Mouse (Mus musculus) CH12.LX (cell line): ENCODE measurements around the gene Rpap1. TPM values are rescaled to one million over a fixed set of nuclear protein-coding genes. Genes with fewer than 3 reads are reported as not detected.

Experiments
- DNase-seq: peaks from one replicate; pipeline ENCODE4 v3.0.0-alpha.2; 2013; ENCODE audit errors: extremely low read depth
- H3K27ac ChIP-seq: 2 replicates; pipeline ENCODE4 v1.5.1; 2012; ENCODE audit warnings: low read depth, mild to moderate bottlenecking, control low read depth, moderate library complexity; ENCODE audit not compliant: insufficient read depth
- H3K27me3 ChIP-seq: replicated peaks from 2 replicates; pipeline ENCODE3; 2012; ENCODE audit warnings: inconsistent platforms
- H3K36me3 ChIP-seq, 2 experiments: replicated peaks in 1 of 2; 2 replicates each; pipeline versions ENCODE3 to v1.6.1; 2012; ENCODE audit warnings: inconsistent platforms in 1 of 2, low read length in 1 of 2, mild to moderate bottlenecking in 1 of 2, mixed read lengths in 1 of 2, moderate library complexity in 1 of 2; ENCODE audit not compliant: control insufficient read depth in 1 of 2, insufficient read depth in 1 of 2
- H3K4me1 ChIP-seq, 2 experiments: 2 replicates each; pipeline ENCODE4 v1.6.1; 2012; ENCODE audit warnings: inconsistent platforms in 1 of 2, moderate library complexity in 1 of 2; ENCODE audit not compliant: insufficient read depth in 2 of 2, control insufficient read depth in 1 of 2
- H3K4me2 ChIP-seq: 2 replicates; pipeline ENCODE4 v1.6.1; 2012; ENCODE audit warnings: low read depth, mild to moderate bottlenecking, control low read depth; ENCODE audit not compliant: poor library complexity, insufficient read depth, severe bottlenecking
- H3K4me3 ChIP-seq, 3 experiments: fragments of 150-350 bp in 1 of 3; sonication (generic) in 1 of 3; replicated peaks in 1 of 3; 2 replicates each; pipeline versions ENCODE3 to v1.5.1; 2011 to 2012; ENCODE audit warnings: low read depth in 2 of 3, low read length in 2 of 3, mild to moderate bottlenecking in 2 of 3, moderate library complexity in 2 of 3, control low read depth in 1 of 3, improper control_type of control experiment in 1 of 3, inconsistent platforms in 1 of 3, mixed read lengths in 1 of 3; ENCODE audit not compliant: poor library complexity in 1 of 3
- H3K79me2 ChIP-seq: replicated peaks from 2 replicates; pipeline ENCODE4 v1.6.1; 2012; ENCODE audit warnings: mild to moderate bottlenecking, moderate library complexity; ENCODE audit not compliant: control insufficient read depth, poor library complexity, insufficient read depth, severe bottlenecking; ENCODE audit errors: extremely low read depth
- H3K9ac ChIP-seq: 2 replicates; pipeline ENCODE4 v1.6.1; 2012; ENCODE audit warnings: low read depth, mild to moderate bottlenecking, control low read depth, moderate library complexity; ENCODE audit not compliant: insufficient read depth
- H3K9me3 ChIP-seq: replicated peaks from 2 replicates; pipeline ENCODE3; 2012; ENCODE audit warnings: low read length, inconsistent platforms, mixed read lengths
- CHD2 ChIP-seq: IDR thresholded peaks from 2 replicates; pipeline ENCODE4 v1.6.1; 2011; ENCODE audit warnings: low read length, improper control_type of control experiment
- CTCF ChIP-seq, 2 experiments: IDR thresholded peaks in 1 of 2; conservative IDR thresholded peaks in 1 of 2; 2 replicates each; pipeline ENCODE4 v1.5.1; 2011 to 2012; ENCODE audit warnings: low read depth in 2 of 2, low read length in 2 of 2, improper control_type of control experiment in 1 of 2, inconsistent platforms in 1 of 2, mild to moderate bottlenecking in 1 of 2, moderate library complexity in 1 of 2
- E2F4 ChIP-seq: IDR thresholded peaks from 2 replicates; pipeline ENCODE4 v1.6.1; 2011; ENCODE audit warnings: low read depth, low read length, improper control_type of control experiment; ENCODE audit not compliant: insufficient replicate concordance
- EP300 ChIP-seq: IDR thresholded peaks from 2 replicates; pipeline ENCODE4 v1.6.1; 2011; ENCODE audit warnings: low read length, improper control_type of control experiment
- ETS1 ChIP-seq: conservative IDR thresholded peaks from 2 replicates; pipeline ENCODE4 v1.6.1; 2012; ENCODE audit warnings: low read depth, mild to moderate bottlenecking, inconsistent platforms, low read length, improper control_type of control experiment, moderate library complexity
- GABPA ChIP-seq: IDR thresholded peaks from 2 replicates; pipeline ENCODE4 v1.6.1; 2012; ENCODE audit warnings: low read depth, low read length, improper control_type of control experiment, inconsistent platforms; ENCODE audit not compliant: insufficient replicate concordance
- JUN ChIP-seq: IDR thresholded peaks from 2 replicates; pipeline ENCODE4 v1.6.1; 2011; ENCODE audit warnings: low read depth, mild to moderate bottlenecking, low read length, improper control_type of control experiment, moderate library complexity; ENCODE audit not compliant: insufficient read depth
- JUND ChIP-seq: conservative IDR thresholded peaks from 2 replicates; pipeline ENCODE4 v1.6.1; 2011; ENCODE audit warnings: low read depth, low read length, improper control_type of control experiment
- KAT2A ChIP-seq: IDR thresholded peaks from 2 replicates; pipeline ENCODE4 v1.6.1; 2012; ENCODE audit warnings: low read length, improper control_type of control experiment, inconsistent platforms; ENCODE audit not compliant: insufficient replicate concordance
- MAFK ChIP-seq: IDR thresholded peaks from 2 replicates; pipeline ENCODE4 v1.6.1; 2011; ENCODE audit warnings: low read length, improper control_type of control experiment; ENCODE audit not compliant: insufficient replicate concordance
- MAX ChIP-seq: IDR thresholded peaks from 2 replicates; pipeline ENCODE4 v1.6.1; 2011; ENCODE audit warnings: low read length, improper control_type of control experiment
- MAZ ChIP-seq: IDR thresholded peaks from 2 replicates; pipeline ENCODE4 v1.6.1; 2012; ENCODE audit warnings: low read depth, mild to moderate bottlenecking, inconsistent platforms, low read length, improper control_type of control experiment, moderate library complexity
- MEF2A ChIP-seq: IDR thresholded peaks from 2 replicates; pipeline ENCODE4 v1.6.1; 2014; ENCODE audit warnings: low read depth, mild to moderate bottlenecking, inconsistent platforms, low read length, improper control_type of control experiment, borderline replicate concordance
- MXI1 ChIP-seq: IDR thresholded peaks from 2 replicates; pipeline ENCODE4 v1.6.1; 2011; ENCODE audit warnings: mild to moderate bottlenecking, low read depth, low read length, improper control_type of control experiment
- NELFE ChIP-seq: IDR thresholded peaks from 2 replicates; pipeline ENCODE4 v1.6.1; 2011; ENCODE audit warnings: low read depth, low read length, improper control_type of control experiment
- PAX5 ChIP-seq: IDR thresholded peaks from 2 replicates; pipeline ENCODE4 v1.6.1; 2012; ENCODE audit warnings: low read length, inconsistent platforms, mixed read lengths
- POLR2AphosphoS2 ChIP-seq: IDR thresholded peaks from 2 replicates; pipeline ENCODE4 v1.6.1; 2011; ENCODE audit warnings: low read depth, low read length, improper control_type of control experiment
- RAD21 ChIP-seq: IDR thresholded peaks from 2 replicates; pipeline ENCODE4 v1.6.1; 2011; ENCODE audit warnings: low read depth, mild to moderate bottlenecking, low read length, improper control_type of control experiment, moderate library complexity
- RCOR1 ChIP-seq: conservative IDR thresholded peaks from 2 replicates; pipeline ENCODE4 v1.6.1; 2012; ENCODE audit warnings: low read depth, mild to moderate bottlenecking, inconsistent platforms, low read length, improper control_type of control experiment
- SMC3 ChIP-seq: IDR thresholded peaks from 2 replicates; pipeline ENCODE4 v1.6.1; 2011; ENCODE audit warnings: low read depth, low read length, improper control_type of control experiment
- TBP ChIP-seq: conservative IDR thresholded peaks from 2 replicates; pipeline ENCODE4 v1.6.1; 2011; ENCODE audit warnings: low read depth, low read length, improper control_type of control experiment
- UBTF ChIP-seq: IDR thresholded peaks from 2 replicates; pipeline ENCODE4 v1.6.1; 2012; ENCODE audit warnings: low read depth, mild to moderate bottlenecking, inconsistent platforms, low read length, improper control_type of control experiment, moderate library complexity
- USF1 ChIP-seq: IDR thresholded peaks from 2 replicates; pipeline ENCODE4 v1.6.1; 2014; ENCODE audit warnings: low read depth, mild to moderate bottlenecking, inconsistent platforms, low read length, improper control_type of control experiment
- ZC3H11A ChIP-seq: IDR thresholded peaks from 2 replicates; pipeline ENCODE4 v1.6.1; 2012; ENCODE audit warnings: low read depth, mild to moderate bottlenecking, inconsistent platforms, low read length, improper control_type of control experiment
- ZKSCAN1 ChIP-seq: IDR thresholded peaks from 2 replicates; pipeline ENCODE4 v1.6.1; 2012; ENCODE audit warnings: low read depth, inconsistent platforms, low read length, improper control_type of control experiment, borderline replicate concordance
- ZNF384 ChIP-seq: IDR thresholded peaks from 2 replicates; pipeline ENCODE4 v1.6.1; 2012; ENCODE audit warnings: low read depth, low read length, improper control_type of control experiment, inconsistent platforms
- dilution Hi-C: fragments of 300-500 bp; cut with MboI; formaldehyde crosslinking; loops from 2 replicates; pipeline ENCODE4 v1.14.3; 2020; ENCODE audit warnings: low sequenced_read_pairs; ENCODE audit not compliant: extremely low pct_unique_long_range_greater_than_20kb, extremely low pct_ligation_motif_present
- in situ Hi-C: fragments of 300-500 bp; cut with MboI; formaldehyde crosslinking; loops from 3 replicates; pipeline ENCODE4 v1.14.3; 2019; ENCODE audit warnings: low sequenced_read_pairs, low pct_ligation_motif_present, low pct_unique_long_range_greater_than_20kb, mixed read lengths
- polyA plus RNA-seq: library from polyadenylated mRNA; unstranded; fragments of >175 nt; gene quantifications from 2 replicates; pipeline ENCODE4 v1.2.1, GENCODE M21; 2012; ENCODE audit warnings: low read depth; ENCODE audit not compliant: insufficient read length
- total RNA-seq, 2 experiments: library from RNA; depleted of rRNA; stranded (reverse); fragments of 300-350 nt in 1 of 2; fragments of >200 nt in 1 of 2; gene quantifications; 2 replicates each; pipeline ENCODE4 v1.2.3; 2012 to 2014

Rpap1 gene
- total and polyA plus RNA-seq, 3 experiments = 8.5 to 34.7 (median 31.8) TPM

- Histone ChIP-seq H3K79me2 (no peaks in the 10 kb centered on the region), H3K9ac (no peak overlapping the region), H3K4me1 (peaks cover 3 to 23% of the 10 kb centered on the region in 2 experiments; a peak in 3 of 4 replicates), H3K4me3 (no peak overlapping the region), H3K9me3 (no peaks in the 10 kb centered on the region)
- TF ChIP-seq TBP = no peak
- TF ChIP-seq SMC3 = no peak
- no peak for TF ChIP-seq MAZ
- TF ChIP-seq ZNF384 = no peak
- TF ChIP-seq CHD2 = no peak
- TF ChIP-seq RAD21 = no peak
- TF ChIP-seq MAFK = no peak
- TF ChIP-seq MAX = no peak
- no peak for TF ChIP-seq ZKSCAN1
- no peak for TF ChIP-seq MXI1
- TF ChIP-seq EP300 = no peak
- no peak for TF ChIP-seq NELFE
- TF ChIP-seq UBTF = no peak
- no peak for TF ChIP-seq KAT2A
- TF ChIP-seq RCOR1 = no peak
- TF ChIP-seq JUN = no peak
- no peak for TF ChIP-seq ZC3H11A
- TF ChIP-seq, all 38 proteins: peak for 0
- no peak for DNase-seq
- Histone ChIP-seq H3K36me3 (no peaks in the 10 kb centered on the region), H3K27ac (no peak overlapping the region), H3K4me2 (no peak overlapping the region), H3K27me3 (peaks cover 17% of the 10 kb centered on the region)
- in situ Hi-C loops = no loop called here
- dilution Hi-C loops = no loop called here
Observed at GRCm38 (mm10) chr2:119744163-119745111, 42.9 kb downstream of the Rpap1 start.

GRCm38 (mm10) chr2:119743808-119744162 is 43.6 kb downstream of the Rpap1 start:
- Histone ChIP-seq H3K27ac (no peak overlapping the region), H3K27me3 (peaks cover 14% of the 10 kb centered on the region), H3K9ac (no peak overlapping the region), H3K79me2 (no peaks in the 10 kb centered on the region), H3K4me1 (peaks cover 6 to 23% of the 10 kb centered on the region in 2 experiments), H3K9me3 (no peaks in the 10 kb centered on the region), H3K36me3 (no peaks in the 10 kb centered on the region), H3K4me2 (no peak overlapping the region), H3K4me3 (no peak overlapping the region)
- dilution Hi-C loops (no loop called here), in situ Hi-C loops (no loop called here)
- no peak for DNase-seq
- TF ChIP-seq CTCF (conservative IDR thresholded peaks at IDR 0.05 in 1 of 2, IDR thresholded peaks at IDR 0.05 in 1 of 2; ENCODE audit: low read depth in 2 of 2, low read length in 2 of 2) (no peak), TBP (no peak), GABPA (no peak), ETS1 (no peak), MAX (no peak), E2F4 (no peak), JUND (no peak), USF1 (no peak), NELFE (no peak), MEF2A (no peak), MAFK (no peak), ZNF384 (no peak), JUN (no peak), EP300 (no peak), POLR2AphosphoS2 (no peak), PAX5 (no peak)
